Mouse (Mus musculus): Measurements from ENCODE around the gene Tnfaip2.

The Tnfaip2 gene

DNA sequence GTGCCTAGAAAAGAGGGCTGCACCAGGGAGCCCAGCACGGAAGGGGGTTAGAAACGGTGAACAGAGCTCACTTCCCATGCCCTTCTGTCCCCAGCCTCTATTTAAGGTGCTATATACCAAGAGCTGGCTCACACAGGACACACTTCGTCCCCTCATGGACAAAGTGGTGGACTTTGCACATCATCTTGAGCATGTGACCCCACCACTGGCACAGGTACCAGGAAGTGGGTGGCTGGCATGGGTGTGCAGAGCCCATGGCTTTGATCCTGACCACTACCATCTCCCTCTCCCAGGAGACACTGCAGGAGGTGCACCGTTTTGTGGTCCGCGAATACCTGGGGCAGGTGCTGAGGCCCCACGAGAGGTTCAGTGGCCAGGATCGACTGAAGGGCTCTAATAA, 13.9 kb upstream of the Tnfaip2 start:
- no peak for DNase-seq (ENCODE audit: low spot score in 2 of 2)

DNA sequence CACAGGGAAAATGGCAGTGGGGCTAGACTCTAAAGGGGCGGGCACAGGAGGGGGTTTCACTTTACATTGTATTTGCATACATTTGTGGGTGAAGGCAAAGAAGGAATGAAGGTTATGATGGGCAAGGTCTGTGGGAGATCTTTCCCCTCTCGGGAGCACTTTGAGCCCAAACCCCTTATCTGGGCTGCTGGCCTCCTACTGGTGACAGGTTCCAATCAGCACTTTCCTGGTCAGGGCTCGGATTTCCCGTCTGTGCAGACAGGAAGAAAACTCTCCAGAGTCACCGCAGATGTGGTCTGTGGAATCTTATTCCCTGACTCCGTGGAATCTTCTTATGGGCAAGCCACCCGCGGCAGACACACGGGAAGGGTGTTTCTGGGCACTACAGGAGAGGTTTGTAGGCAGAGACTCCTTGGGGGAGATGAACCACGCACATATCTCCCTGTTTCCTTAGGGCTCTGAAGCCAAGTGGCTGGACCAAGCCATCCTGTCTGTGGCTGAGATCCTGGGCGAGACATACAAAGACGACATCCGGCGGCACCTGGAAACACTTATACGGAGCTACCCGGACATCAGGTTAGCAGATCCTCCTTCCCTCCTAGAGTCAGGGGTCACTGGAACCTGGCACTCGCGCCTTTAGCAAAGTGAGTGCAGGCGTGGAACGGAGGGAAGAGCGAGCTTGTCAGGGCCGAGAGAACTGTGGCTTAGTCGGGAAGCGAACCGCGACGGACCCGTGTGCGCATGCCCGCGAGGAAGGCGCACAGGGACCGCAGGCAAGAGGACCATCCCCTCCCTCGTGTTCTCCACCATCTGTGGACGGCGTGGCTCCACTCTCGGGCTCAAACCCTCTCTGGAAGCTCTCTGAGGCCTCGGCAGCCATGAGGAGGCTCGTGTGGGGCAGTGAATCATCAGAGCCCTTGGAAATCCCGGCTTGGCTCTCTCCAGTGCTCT, 13.0 kb upstream of the Tnfaip2 start:
- DNase-seq (ENCODE audit: low spot score in 2 of 2) = no peak

DNA sequence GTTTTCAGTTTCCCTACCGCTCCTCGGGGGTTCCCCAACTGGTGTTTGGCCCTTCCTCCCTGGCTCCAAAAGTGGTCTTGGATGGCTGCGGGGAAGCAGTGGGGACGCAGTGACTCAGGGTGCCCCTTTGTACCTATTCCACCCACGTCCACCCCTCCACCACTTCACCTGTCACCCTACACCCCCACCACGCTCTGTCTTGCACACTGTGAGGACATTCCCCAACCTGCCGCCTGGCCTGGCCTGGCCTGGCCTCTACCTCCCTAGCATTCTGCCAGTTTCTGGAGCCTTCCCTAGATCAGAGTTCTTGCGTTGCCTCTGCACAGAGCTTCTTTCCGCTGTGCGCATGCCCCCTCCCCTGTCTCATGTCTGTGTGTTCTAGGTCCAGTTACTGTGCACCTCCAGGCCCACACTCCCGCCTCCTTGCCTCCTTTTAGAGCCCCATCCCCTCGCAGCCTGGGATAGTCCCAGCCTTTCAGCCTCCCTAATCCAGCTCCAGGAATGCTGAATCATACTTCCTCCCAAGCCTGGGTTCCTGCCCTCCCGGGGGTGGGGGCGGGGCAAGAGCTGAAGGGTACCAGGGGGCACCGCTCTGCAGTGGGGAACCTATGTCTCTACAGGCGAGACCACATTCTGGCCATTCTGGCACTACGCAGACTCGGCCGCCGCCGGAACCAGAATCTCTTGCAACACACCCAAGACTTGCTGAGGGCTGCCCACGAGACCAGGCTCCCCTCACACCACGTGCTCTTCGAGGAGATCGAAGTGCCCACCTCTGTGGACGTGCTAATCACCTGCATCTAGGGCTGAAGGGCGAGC, 12.0 kb upstream of the Tnfaip2 start:
- no peak for DNase-seq (ENCODE audit: low spot score in 2 of 2)

DNA sequence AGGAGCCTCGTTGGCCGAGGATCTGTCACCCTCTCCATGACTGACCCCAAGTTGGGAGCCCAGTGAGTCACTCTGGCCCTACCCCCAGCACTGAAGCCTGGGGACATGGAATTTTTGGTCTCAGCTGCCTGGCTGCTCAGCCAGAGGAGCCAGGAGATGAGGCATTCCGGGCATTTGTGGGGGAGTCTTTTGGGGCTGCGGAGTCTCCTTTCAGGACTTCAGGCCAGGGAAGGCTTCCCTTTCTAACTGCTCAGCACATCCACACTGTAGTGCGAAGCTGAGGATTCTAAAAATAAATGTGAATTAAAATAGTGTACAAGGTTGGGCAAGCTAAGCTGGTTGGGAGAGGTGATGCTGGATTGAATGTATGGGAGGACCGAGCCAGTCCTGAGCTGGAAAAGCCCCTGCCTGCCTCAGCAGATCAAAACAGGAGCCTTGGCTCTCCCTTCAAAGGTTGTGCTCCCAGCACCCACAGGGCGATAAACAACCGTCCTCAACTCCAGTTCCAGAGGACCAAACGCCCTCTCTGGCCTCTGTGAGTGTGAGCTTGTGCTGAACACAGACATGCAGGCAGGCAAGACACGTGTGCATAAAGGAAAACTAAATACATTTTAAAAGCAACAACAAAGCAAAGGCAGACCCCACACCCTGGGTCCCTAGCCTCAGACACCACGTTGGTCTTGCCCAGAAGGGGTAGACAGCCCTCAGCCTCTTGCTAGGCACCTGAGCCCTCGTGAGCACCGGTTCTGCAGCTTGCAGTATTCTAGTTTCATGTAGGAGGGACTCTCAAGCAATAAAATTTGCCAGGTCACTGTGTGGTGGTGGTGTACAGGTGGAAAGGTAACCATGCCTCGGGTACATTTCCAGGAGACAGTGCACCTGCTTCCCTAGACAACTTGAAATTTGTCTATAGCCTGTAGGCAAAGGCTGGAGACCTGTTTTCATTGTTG, 11.1 kb upstream of the Tnfaip2 start:
- no peak for DNase-seq (ENCODE audit: low spot score in 2 of 2)

DNA sequence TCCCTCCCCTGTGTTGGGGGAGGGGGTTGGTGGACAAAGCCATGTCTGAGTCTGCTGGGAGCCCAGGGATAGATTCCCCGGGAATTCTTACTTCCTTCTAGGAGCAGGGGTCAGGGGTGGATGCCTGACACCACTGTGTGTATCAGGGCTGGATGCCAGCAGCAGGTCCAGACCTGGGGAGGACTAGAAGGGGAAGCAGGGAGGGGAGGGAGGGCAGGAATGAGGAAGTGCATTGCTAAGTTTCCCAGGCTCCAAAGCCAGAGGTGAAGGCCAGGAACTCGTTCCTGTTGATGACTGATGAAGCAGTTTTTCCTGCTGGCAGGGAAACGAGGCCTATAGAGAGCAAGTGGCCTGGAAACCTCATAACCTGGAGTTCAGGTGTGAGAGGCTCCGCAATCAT, 10.2 kb upstream of the Tnfaip2 start:
- DNase-seq (ENCODE audit: low spot score in 2 of 2) = no peak

DNA sequence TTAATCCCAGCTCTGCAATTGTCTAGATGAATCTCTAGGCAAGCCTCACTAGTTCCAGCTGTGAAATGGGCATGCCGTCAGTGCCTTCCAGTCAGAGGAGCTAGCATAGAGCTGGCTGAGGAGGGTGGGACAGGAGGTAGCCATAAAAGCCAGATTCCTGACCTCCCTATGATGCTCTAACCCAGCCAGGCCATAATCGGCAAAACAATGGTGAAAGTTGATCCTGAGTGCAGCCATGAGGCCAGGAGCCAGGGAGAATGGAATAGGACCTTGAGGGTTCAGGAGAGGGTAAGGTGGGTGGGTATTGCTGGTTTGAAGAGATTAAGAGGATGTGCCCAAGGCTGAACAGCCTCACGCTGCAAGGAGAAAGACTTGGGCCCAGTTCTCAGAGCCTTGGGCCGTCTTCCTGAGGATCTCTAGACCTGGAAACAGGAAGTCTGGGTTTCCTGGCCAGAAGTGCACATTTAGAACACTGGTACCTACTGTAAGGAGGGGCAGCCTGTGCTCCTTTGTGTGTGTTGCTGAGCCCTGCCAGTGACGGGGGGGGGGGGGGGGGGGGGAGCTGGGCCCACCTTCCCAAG, 9.4 kb upstream of the Tnfaip2 start:
- DNase-seq (ENCODE audit: low spot score in 2 of 2) = no peak

DNA sequence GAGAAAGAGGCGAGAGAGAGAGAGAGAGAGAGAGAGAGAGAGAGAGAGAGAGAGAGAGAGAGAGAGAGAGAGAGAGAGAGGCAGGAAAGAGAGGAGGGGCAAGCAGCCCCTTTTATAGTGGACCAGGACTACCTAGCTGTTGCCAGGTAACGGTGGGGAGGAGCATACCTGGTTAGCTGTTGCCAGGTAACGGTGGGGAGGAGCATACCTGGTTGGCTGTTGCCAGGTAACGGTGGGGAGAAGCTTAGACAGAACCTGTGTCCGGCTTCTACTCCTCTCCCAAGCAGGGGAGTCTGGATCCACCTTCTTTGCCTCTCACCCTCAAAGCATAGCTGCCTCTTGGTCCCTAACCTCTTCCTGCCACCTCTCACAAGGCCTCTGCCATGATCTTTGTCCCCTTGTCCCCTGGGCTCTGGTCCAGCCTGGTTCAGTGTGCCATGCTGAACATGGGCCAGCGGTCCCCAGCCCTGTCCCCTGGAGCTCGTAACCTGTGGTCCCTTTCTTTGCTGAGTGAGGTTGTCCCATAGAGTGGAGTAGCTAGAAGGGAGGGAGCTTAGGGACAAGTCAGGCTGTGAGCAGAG, 8.0 kb upstream of the Tnfaip2 start:
- DNase-seq (ENCODE audit: low spot score in 2 of 2) = no peak

DNA sequence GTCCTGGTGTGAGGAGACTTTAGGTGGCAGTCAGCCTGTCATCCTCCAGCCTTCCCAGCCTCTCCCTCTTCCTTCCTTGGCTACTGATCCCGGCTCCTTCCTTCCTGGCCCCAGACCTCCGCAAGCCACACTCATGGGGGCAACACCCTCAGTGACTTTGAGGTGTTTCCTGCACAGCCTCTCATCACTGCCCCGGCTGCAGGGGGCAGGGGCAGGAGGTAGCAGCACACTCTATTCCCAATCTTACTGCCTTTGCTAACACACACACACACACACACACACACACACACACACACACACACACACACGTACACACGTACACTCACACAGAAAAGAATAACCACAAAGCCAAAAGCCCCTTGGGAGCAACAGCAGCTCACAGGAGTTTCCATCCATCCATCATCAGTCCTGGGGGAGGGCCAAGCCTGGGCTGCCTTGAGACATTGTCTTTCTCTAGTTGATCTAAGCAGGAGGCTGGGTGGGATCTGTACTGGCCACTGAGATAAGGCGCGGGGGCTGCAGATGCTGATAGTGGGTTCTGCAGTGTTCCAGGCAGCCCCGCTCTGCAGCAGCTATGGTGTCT, 7.4 kb upstream of the Tnfaip2 start:
- DNase-seq (ENCODE audit: low spot score in 2 of 2) = no peak

DNA sequence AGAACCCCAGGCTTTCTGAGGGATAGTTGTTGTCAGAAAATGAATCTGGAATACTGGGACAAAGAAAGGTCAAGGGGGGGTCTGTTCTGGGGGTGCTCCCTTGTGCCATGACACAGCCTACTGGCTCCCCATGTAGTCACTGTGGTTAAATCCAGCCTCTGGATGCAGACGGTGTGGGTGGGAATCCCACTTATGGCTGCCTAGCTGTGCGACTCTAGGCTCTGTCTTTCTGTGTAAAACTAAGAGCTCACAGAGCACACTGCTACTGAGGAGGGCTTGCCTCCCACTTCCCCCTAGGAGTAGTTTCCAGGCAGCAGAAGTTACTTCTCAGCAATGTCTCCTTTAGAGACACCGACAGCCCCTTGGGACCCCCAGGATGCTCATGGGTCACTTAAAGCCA, 6.1 kb upstream of the Tnfaip2 start:
- no peak for DNase-seq (ENCODE audit: low spot score in 2 of 2)

DNA sequence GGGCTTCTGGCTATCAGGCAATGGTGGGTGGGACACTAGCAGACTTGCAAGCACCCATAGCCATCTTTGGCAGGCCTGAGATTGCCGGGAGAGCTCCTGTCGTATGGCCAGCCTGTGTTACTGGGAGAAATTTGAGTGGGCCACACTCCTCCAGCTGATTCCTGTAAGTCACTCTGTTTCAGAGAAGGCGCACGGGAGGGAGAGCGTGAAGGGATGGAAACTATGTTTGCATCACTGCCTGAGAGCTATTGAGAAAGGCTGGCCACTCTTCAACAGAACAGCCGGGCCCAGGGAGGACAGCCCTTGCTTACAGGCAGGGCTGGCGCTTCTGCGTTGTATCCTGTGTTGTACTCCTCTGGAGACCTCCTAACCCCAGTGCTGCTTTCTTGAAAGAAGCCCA, 5.6 kb upstream of the Tnfaip2 start:
- no peak for DNase-seq (ENCODE audit: low spot score in 2 of 2)

DNA sequence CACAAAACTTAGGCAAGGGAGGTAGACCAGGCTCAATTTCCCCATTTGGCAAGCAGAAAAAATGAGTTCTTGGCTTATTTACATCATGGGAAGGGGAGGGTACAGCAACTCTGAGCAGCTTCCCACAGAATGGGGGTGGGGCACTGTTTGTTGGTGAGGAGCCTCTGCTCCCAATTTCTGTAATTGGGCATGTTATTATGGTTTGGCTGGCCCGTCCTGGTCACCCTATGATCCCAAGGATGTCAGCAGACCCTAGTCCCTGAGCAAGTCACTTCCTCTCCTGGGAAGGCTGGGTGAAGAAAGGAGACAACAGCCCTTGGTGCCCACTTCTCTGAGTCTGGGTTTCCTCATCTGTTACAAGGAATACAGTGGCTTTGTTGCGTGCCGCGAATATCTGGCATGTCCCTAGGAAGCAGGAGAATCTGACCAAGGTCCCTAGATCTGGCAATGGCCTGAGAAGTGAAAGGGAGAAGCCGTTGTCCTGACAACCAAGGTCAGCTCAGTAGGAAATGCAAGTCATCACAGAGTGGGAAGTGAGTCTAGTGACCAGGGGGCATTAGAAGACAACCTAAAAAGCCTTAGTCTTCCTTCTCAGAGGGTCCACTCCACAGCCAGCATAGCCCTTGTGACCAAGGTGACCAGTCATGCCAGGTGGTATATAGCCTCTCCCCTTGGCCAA, 4.9 kb upstream of the Tnfaip2 start:
- no peak for DNase-seq (ENCODE audit: low spot score in 2 of 2)

DNA sequence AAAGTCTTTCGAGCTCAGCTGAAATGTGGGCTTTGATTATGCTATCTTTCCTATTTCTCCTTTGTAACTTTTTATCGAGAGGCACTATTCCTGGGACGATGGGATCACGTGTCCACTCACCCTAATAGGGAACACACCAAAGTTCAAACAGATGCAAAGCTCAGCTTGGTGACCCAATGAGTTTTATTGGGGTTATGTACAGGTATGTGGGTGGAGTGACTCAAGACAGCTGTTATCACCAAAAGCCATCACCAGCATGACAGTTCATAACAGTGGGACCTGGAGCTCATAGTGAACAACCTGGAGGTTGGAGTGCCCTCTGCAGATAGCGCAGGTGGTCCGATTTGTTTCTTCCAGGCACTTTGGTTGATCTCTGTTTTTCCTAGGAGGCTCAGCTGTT, 3.4 kb upstream of the Tnfaip2 start:
- no peak for DNase-seq (ENCODE audit: low spot score in 2 of 2)

DNA sequence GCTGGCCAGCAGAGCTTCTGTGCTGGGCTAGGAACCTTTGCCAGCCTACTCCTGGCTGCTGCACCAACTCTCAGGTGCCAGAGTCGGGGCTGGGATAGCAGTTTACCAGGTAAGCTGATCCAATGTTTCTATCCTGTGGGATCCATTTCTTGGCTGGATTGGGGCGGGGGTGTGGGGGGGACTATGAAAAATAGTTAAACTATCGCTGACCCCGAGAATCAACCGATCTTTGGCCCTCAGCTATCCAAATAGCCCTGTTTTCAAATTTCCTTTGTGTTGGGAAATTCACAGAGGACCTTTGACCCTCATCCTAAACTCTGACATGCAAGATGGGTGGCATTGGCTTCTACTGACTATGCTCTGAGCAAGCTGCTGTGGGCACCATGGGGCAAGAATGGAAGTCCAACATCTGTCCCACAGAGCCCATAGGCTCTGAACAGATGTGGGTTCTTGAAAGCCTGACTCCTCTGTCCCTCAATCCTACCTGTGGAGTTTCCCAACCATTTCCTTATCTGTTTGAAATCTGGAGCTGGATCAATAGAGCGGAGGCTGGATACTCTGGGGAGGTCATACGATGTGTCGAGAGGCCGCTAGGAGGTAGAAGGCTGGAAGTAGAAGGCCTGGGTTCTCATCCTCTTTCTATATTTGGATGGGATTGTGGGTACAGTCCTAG, 1.4 kb upstream of the Tnfaip2 start:
- DNase-seq (ENCODE audit: low spot score in 2 of 2) = no peak

DNA sequence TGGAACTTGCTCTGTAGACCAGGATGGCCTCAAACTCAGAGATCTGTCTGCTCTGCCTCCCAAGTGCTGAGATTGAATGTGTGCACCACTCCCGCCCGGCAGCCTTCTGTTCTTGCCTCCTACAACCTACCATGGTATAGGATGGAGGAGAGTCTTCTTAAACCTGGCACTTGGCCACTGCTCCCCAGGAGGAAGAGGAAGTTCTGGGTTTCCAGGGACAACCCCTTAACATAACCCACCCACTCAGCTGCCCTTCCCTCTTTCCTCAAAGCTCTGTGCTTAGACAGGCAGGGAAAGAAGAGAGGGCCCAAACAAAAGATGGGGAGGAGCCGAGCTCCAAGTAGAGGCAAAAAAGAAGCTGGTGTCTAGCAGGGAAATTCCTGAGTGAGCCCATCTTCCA, 746 bp upstream of the Tnfaip2 start:
- no peak for DNase-seq (ENCODE audit: low spot score in 2 of 2)

DNA sequence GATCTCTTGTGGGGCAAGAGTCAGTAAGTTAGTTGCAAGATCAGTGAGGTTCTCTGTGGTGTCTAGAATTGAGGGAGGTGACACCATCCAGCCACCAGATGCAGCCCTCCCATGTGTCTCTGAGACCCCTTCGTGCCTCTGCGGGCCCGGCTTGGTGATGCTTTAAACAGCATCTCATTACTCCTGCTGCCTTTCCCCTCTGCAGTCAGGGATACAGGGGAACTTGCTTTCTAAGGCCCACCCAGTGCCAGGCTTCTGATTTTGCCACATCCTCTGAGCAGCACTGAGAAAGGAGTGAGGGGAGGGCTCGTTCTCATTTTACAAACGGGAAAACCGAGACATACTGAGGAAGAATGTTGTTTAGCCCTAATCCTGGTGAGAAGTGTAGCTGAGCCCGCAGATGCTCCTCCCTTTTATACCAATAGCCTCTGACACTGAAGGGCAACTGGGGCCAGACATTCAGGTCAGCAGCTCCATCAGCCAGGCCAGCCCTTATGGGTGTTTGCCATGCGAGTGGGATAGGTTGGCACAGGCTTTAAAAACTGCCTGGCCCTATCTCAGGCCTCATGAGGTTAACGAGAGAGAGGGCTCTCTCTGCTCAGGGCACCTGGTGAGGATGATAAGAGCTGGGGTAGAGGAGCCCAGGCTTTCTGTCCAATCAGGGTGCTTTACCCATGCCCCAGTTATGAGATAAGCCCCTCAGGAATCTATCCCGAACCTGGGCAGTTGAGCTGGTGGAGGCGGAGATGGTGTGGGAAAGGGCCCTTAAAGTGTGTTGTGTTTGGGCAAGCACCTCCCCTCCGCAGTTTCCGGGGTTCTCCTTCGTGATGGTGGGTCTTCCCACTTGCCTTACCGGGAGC, 972 bp downstream of the Tnfaip2 start:
- no peak for DNase-seq (ENCODE audit: low spot score in 2 of 2)

DNA sequence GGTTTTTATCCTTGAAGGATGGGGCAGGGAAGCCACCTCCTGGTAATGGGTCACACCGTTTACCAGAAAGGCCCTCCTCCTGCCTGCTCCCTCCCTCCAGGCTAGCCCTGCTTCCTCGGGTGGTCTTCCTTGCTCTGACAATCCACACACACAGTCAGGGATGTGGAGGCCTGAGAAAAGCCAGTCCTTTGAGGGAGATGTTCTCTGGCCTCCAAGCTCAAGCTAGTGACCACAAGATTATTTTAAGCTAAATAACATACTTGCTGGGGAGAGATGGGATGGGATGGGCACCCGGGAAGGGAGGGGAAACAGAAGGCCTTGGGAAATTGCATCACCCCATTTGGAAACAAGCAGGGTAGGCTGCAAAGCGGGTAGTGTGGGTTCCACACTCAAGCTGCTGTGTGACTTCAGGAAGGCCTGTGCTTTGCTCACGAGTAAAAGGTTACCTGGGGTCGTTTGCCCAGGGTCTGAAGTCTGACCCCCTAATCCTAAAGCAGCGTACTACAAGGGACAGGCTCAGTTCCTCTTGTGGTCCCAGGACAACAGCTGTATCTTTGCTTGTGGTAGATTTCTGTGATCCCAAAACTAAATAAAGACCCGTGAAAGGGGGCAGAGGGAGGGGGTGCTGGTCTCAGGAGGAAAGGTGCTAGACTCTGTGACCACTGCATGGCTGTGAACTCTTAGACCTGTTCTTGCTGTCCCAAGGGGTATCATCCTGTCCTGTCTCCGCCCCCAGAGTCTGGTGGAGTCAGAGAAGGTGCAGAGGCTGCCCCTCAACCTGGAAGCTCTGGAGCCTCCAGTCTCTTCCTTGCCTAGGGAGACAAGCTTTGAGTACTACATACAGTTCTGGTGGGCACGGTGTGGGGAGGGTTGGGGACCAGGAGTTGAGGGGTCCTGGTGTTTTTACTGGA, 1.9 kb downstream of the Tnfaip2 start:
- DNase-seq (ENCODE audit: low spot score in 2 of 2) = no peak

DNA sequence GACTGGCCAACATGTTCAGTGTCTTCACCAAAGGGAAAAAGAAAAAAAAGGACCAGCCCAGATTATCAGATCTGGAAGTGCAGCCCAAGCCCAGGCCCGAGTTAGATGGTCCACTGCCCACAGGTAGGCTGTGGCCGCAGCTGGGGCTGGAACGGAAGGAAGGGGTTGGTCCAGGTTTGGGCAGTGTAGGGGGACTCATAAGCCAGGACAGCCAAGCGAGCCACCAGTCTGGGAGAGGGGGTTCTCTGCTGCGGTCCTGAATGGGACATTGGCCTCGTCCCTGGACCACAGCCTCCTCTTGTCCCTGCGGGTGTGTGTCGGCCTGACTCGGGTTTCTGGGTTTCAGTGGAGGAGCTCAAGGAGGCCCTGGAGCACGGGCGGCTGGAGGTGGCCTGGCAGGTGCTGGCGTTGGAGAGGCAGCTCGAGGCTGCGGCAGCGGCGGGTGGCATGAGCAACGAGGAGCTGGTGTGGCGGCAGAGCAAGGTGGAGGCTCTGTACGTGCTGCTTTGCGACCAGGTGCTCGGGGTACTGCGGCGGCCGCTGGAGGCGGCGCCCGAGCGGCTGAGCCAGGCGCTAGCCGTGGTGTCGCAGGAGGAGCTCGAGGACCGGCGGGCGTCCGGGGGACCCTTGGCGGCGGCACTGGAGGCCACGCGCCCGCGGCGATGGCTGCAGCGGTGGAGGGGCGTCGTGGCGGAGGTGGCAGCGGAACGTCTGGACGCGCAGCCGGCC, 3.1 kb downstream of the Tnfaip2 start:
- no peak for DNase-seq (ENCODE audit: low spot score in 2 of 2)

Data from frontal cortex, postnatal 10 days (tissue).